Mouse (Mus musculus) spleen, adult 10 weeks (tissue): ENCODE data around the gene Abcb1a. TPM values are rescaled to one million over a fixed set of nuclear protein-coding genes. Genes with fewer than 3 reads are reported as not detected.

Experiments
- polyA plus RNA-seq: library from polyadenylated mRNA; stranded (reverse); fragments of 350-450 nt; fragmentation: Illumina TruSeq; extraction: RNeasy Lipid Tissue Mini Kit (QIAGEN cat#74804); gene quantifications from one replicate; pipeline ENCODE4 v1.2.3, GENCODE M21; 2015; ENCODE audit warnings: low replicate concordance; ENCODE audit not compliant: insufficient read depth

Abcb1a gene
- polyA plus RNA-seq: 9.8 TPM

DNA sequence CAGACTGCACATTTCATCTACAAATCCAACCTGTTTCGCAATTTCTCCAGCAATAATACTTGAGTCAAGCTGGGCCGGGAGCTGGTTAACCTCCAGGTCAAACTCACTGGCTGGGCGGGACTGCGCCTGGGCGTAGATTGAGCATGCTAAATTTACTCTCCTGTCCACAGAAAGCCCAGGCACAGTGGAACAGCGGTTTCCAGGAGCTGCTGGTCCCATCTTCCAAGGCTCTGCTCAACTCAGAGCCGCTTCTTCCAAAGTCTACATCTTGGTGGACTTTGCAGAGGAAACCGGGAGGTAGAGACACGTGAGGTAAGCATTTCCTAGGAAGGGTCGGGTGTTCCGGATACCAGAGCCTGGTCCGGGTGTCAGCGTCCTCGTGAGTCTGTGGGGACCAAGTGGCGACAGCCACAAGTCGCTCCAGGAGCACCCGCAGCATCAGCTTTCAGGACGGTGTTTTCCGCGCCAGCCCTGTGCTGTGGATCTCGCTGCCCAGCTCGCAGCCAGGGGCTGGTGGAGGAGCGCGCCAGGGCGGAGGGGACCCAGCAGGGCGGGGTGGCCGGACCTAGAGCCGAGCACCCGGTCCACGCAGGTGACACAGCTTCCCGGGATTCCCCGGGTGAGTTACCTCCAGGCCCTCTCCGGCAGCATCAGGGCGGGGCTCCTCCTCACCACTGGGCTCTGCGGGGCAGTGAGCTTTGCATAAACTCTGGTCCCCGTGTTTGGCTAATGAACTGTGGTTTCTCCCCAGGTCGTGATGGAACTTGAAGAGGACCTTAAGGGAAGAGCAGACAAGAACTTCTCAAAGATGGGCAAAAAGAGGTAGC is at the start of gene Abcb1a:
TSS of gene Abcb1a (plus strand) at position 167 of the 827 bp plus-strand sequence.

DNA sequence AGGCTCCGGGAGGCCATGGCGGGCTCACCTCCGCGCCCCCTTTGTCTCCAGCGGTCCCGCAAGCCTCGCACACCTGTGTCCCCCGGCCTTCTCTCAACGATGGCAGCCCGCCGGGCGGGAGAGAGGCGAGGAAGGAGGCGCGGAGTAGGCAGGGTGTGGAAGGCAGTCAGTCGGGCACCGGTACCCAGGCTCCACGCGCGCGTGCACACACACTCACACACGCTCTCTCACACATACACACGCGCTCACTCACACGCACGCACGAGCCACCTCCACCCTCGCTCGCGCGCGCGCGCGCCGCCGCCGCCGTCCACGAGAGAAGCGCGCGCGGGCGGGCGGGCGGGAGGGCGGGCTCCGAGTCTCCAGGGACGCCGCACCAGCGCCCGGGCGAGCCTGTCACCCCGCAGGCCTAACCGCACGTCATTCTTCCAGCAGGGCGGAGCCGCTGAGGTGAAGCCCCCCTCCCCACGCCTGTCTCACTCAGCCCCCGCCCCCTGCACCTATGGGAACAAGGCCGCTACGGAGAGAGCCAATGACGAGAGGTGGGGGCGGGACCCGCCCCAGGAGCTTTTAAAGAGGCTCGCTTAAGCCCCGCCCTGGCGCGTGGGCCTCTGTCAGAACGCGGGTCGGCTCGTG is 37.2 kb upstream of the Abcb1a start, which contains the start of gene Rundc3b:
TSS of gene Rundc3b (minus strand) at position 357 of the 636 bp plus-strand sequence.

Other genes with a start within 250 kb of the Abcb1a start
- 34.4 TPM for gene Dbf4, start 237.4 kb upstream of the Abcb1a start, polyA plus RNA-seq
- 20.4 TPM for gene Slc25a40, start 237.2 kb upstream of the Abcb1a start, polyA plus RNA-seq
- 5.2 TPM for gene Rundc3b, start 37.1 kb upstream of the Abcb1a start, polyA plus RNA-seq
- gene Abcb1b, start 138.1 kb downstream of the Abcb1a start, polyA plus RNA-seq: 15.5 TPM
- 8.9 TPM for gene Abcb4, start 233.6 kb downstream of the Abcb1a start, polyA plus RNA-seq